Mouse (Mus musculus) embryonic facial prominence, embryonic 14.5 days (tissue): ENCODE results near the gene Cnot8. TPM values are rescaled to one million over a fixed set of nuclear protein-coding genes. Genes with fewer than 3 reads are reported as not detected.

Source experiments
- ATAC-seq: fragments of 200-750 bp; cut with Nextera tagmentation; 2 replicates; pipeline ENCODE4 v1.8.0; 2017; ENCODE audit warnings: low read depth, moderate number of reproducible peaks, moderate TSS enrichment
- DNase-seq: peaks from one replicate; pipeline ENCODE4 v3.0.0-alpha.2; 2015; ENCODE audit warnings: low spot score
- H3K27ac ChIP-seq: fragments of 300-500 bp; sonication (generic); replicated peaks from 2 replicates; pipeline ENCODE4 v1.5.1; 2014; ENCODE audit warnings: low read depth, mild to moderate bottlenecking, low read length, moderate library complexity
- H3K27me3 ChIP-seq: fragments of 300-500 bp; sonication (generic); replicated peaks from 2 replicates; pipeline ENCODE4 v1.6.1; 2014; ENCODE audit warnings: low read length; ENCODE audit not compliant: control insufficient read depth, insufficient read depth
- H3K36me3 ChIP-seq: fragments of 300-500 bp; sonication (generic); 2 replicates; pipeline ENCODE4 v1.6.1; 2014; ENCODE audit warnings: low read length, mixed read lengths; ENCODE audit not compliant: control insufficient read depth, insufficient read depth
- H3K4me1 ChIP-seq: fragments of 300-500 bp; sonication (generic); 2 replicates; pipeline ENCODE4 v1.6.1; 2014; ENCODE audit warnings: antibody characterized with exemption, low read length; ENCODE audit not compliant: control insufficient read depth, insufficient read depth
- H3K4me2 ChIP-seq: fragments of 300-500 bp; sonication (generic); 2 replicates; pipeline ENCODE4 v1.6.1; 2014; ENCODE audit warnings: low read depth, mild to moderate bottlenecking, low read length, moderate library complexity, mixed read lengths
- H3K4me3 ChIP-seq: fragments of 300-500 bp; sonication (generic); 2 replicates; pipeline ENCODE4 v1.5.1; 2014; ENCODE audit warnings: low read depth, mild to moderate bottlenecking, low read length
- H3K9ac ChIP-seq: fragments of 300-500 bp; sonication (generic); 2 replicates; pipeline ENCODE4 v1.6.1; 2014; ENCODE audit warnings: low read depth, mild to moderate bottlenecking, low read length, moderate library complexity, mixed read lengths
- H3K9me3 ChIP-seq: fragments of 300-500 bp; sonication (generic); 2 replicates; pipeline ENCODE4 v1.6.1; 2016; ENCODE audit warnings: low read length; ENCODE audit not compliant: control insufficient read depth
- WGBS: fragments of 180-500 bp; shearing (Covaris S2); extraction: QIAGEN DNeasy Blood & Tissue Kit; methylation state at CpG from one replicate; pipeline ENCODE4 v1.1.7; 2014; 5-methylcytosine and 5-hydroxymethylcytosine counted together
- polyA plus RNA-seq: library from polyadenylated mRNA; unstranded; fragments of >200 nt; fragmentation: Nextera tagmentation; extraction: Ambion mirVana; gene quantifications from 2 replicates; pipeline ENCODE4 v1.2.1, GENCODE M21; 2014

The Cnot8 gene
- polyA plus RNA-seq, 1 experiment from 2014 or later = 85.8 TPM

DNA sequence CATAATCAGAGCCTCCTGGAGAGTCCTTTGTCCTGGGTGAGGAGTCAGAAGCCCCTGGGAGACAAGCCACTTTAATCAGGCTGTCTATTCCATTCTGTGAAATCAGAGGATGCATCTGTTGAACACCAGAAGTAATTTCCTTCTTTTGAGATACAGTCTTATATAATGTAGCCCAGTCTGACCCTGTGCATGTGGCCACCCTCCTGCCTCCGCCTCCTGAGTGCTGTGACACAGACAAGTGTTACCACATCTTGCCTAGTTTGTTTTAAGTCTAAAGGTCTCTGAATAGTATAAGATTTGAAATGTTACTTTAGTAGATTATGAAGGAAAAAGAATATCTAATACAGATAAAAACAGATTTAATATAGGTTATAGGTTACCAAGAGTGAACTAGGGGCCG, 3.9 kb upstream of the Cnot8 start:
- 92% methylated on average over 2 of the region's 2 CpGs for WGBS
- ATAC-seq = no peak
- no peaks in the 10 kb centered on the region for H3K27me3 ChIP-seq
- H3K4me3 ChIP-seq = no peak overlapping the region
- H3K36me3 ChIP-seq = no peaks in the 10 kb centered on the region
- H3K4me1 ChIP-seq = peaks cover 5% of the 10 kb centered on the region
- H3K4me2 ChIP-seq = no peak overlapping the region
- H3K27ac ChIP-seq = no peak overlapping the region
- no peaks in the 10 kb centered on the region for H3K9me3 ChIP-seq
- no peak overlapping the region for H3K9ac ChIP-seq
- no peak for DNase-seq

DNA sequence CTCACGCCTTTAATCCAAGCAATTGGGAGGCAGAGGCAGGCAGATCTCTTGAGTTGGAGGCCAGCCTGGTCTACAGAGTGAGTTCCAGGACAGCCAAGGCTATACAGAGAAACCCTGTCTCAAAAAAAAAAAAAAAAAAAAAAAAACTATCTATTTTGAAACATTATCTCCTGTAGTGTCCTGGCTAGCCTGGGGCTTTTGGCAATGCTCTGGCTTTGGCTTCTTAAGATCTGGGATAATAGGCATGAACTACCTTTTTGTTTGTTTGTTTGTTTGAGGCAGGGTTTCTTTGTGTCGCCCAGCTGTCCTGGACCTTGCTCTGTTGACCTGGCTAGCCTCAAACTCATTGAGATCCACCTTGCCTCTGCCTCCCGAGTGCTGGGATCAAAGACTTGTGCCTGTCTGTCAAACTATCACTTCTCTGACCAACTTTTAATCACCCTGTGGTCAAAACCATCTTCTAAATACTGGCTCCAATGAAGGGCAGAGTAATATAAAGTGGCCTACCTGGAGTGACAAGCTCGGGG, 2.7 kb upstream of the Cnot8 start:
- Histone ChIP-seq H3K9ac (no peak overlapping the region), H3K4me3 (no peak overlapping the region), H3K36me3 (no peaks in the 10 kb centered on the region), H3K27ac (no peak overlapping the region), H3K4me2 (no peak overlapping the region), H3K9me3 (no peaks in the 10 kb centered on the region), H3K27me3 (no peaks in the 10 kb centered on the region), H3K4me1 (peaks cover 11% of the 10 kb centered on the region)
- no peak for DNase-seq
- ATAC-seq = no peak
- 78% methylated on average over 4 of the region's 4 CpGs for WGBS

DNA sequence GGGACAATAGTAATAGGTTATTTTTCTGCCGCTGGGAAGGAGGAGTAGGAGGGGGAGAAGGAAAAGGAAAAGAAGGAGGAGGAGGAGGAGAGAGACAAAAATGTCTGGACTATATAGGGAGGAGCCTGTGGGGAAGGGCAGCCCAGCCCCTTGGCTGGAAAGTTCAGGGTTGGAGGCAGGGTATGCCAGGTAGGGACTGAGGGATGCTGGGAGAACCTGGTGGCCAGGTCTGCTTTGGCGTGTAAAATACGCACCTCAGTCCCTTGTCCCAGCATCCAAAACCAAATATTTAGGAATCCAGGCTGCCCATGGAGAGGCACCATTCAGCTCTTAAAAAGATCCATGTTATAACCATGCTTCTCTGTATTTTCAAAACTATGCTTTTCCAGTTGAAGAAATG, 1.8 kb upstream of the Cnot8 start:
- no peak overlapping the region for H3K4me3 ChIP-seq
- no peak overlapping the region for H3K9ac ChIP-seq
- no peaks in the 10 kb centered on the region for H3K36me3 ChIP-seq
- H3K4me1 ChIP-seq = peaks cover 11% of the 10 kb centered on the region
- H3K27me3 ChIP-seq = no peaks in the 10 kb centered on the region
- ATAC-seq (no peak), DNase-seq (no peak)
- no peak overlapping the region for H3K4me2 ChIP-seq
- no peak overlapping the region for H3K27ac ChIP-seq
- 76% methylated on average over 3 of the region's 3 CpGs for WGBS
- no peaks in the 10 kb centered on the region for H3K9me3 ChIP-seq

DNA sequence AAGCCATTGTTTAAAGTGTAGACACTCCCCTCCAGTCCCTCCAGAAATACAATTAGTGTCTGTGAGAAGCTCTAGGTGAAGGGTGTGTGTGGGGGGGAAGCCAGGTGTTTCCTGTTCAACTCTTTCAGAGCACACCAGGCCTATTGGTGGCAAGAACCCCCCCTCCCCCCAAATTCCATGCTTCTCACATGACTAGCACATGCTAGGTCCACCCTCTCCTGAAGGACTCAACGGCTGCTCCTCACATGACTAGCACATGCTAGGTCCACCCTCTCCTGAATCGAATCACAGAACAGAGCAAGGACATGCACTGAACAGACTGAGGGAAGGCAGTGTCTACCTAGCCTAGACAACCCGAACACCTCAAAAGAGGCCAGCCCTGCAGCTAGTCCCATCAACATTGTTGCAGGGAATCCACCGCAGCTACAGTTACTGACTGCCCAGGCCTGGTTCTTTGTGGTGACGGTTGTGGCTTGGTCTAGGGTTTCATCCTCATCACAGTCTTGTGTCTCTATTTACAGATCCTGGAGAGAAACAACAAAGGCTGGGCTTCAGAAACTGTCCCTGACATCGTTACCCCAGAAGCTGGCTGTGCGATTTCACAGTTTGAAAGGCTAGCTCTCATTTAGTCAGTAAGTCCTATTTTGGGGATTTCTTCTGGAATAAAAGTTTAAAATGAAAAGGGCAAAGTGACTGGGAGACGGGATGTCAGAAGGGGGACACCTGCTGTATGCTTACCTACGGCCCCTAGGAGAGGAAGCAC, 1.2 kb upstream of the Cnot8 start:
- ATAC-seq (no peak), DNase-seq (no peak)
- Histone ChIP-seq H3K9me3 (no peaks in the 10 kb centered on the region), H3K4me3 (peak overlapping the region; percentile 69; the same call in 1 of the 2 replicates), H3K4me2 (peak overlapping the region; percentile 70), H3K36me3 (no peaks in the 10 kb centered on the region), H3K27ac (no peak overlapping the region), H3K9ac (peak overlapping the region; percentile 74), H3K27me3 (no peaks in the 10 kb centered on the region), H3K4me1 (peaks cover 11% of the 10 kb centered on the region)
- 88% methylated on average over 9 of the region's 9 CpGs for WGBS

DNA sequence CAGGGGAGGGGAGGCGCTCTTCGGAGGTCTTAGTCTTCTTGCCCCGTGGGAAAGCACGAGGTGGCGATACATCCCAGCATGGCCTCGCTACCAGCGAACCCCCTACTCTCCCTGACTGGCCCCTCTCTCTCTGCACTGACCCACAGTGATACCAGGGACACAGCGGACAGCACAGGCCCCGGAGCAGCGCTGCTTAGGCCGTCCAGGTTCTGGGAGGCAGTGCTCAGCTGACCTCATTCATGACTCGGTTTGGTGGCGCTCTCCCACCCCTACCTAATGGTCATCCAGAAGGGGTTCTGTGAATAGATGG, 654 bp upstream of the Cnot8 start:
- Histone ChIP-seq H3K4me2 (peak overlapping the region; percentile 70), H3K36me3 (no peaks in the 10 kb centered on the region), H3K27ac (peak overlapping the region; percentile 84), H3K9ac (peak overlapping the region; percentile 74), H3K27me3 (no peaks in the 10 kb centered on the region), H3K9me3 (no peaks in the 10 kb centered on the region), H3K4me3 (peak overlapping the region; percentile 69), H3K4me1 (peaks cover 11% of the 10 kb centered on the region)
- ATAC-seq = peak; percentile 19; the same call in 1 of the 2 replicates
- no peak for DNase-seq
- WGBS = 49% methylated on average over 13 of the region's 13 CpGs

DNA sequence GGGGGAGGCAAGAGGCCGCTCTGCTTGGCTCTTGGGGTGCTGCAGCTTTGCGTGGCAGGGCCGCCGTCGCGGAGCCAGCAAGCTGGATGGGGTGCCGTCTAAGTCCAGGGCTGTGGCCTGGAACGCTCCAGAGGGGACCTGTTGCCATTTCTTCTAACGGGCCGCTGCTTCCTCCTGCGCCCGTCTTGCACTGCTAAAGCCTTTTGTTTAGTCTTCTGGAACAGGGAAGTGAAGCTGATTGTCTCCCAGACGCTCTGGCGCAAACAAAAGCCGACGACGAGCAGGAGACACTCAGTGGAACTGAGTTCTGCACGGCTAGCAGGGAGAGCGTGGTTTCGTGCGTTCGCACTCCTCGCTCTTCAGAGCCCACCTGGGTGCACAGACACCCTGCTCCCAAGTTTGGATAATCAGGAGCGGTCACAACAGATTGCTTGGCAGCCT, 418 bp downstream of the Cnot8 start:
- peak overlapping the region; percentile 73 for H3K4me2 ChIP-seq
- no peaks in the 10 kb centered on the region for H3K27me3 ChIP-seq
- WGBS = 0% methylated on average over 17 of the region's 24 CpGs
- peak overlapping the region; percentile 82 for H3K27ac ChIP-seq
- DNase-seq = peak; percentile 51
- no peaks in the 10 kb centered on the region for H3K36me3 ChIP-seq
- no peaks in the 10 kb centered on the region for H3K9me3 ChIP-seq
- peak overlapping the region; percentile 82 for H3K9ac ChIP-seq
- peaks cover 11% of the 10 kb centered on the region for H3K4me1 ChIP-seq
- H3K4me3 ChIP-seq = peak overlapping the region; percentile 69
- peak; percentile 23 for ATAC-seq

DNA sequence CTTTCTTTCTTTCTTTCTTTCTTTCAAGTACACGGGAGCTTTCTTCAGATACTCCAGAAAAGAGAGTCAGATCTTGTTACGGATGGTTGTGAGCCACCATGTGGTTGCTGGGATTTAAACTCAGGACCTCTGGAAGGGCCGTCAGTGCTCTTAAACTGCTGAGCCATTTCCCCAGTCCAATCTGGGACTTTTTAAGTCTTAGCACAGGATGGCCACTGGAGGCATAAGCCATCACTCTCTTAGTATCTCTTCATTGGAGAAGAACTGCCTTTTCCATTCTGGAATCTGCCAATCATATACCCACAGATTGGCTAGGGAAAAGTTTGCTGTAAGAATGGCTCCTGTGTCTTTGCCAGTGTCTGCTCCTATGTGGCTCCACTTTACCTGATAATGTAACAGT, 3.1 kb downstream of the Cnot8 start:
- Histone ChIP-seq H3K27ac (no peak overlapping the region), H3K27me3 (no peaks in the 10 kb centered on the region), H3K36me3 (peaks cover 26% of the 10 kb centered on the region), H3K4me3 (no peak overlapping the region), H3K4me1 (peaks cover 11% of the 10 kb centered on the region), H3K9ac (no peak overlapping the region), H3K9me3 (no peaks in the 10 kb centered on the region), H3K4me2 (no peak overlapping the region)
- DNase-seq (no peak), ATAC-seq (no peak)
- WGBS = 41% methylated on average over 3 of the region's 3 CpGs

DNA sequence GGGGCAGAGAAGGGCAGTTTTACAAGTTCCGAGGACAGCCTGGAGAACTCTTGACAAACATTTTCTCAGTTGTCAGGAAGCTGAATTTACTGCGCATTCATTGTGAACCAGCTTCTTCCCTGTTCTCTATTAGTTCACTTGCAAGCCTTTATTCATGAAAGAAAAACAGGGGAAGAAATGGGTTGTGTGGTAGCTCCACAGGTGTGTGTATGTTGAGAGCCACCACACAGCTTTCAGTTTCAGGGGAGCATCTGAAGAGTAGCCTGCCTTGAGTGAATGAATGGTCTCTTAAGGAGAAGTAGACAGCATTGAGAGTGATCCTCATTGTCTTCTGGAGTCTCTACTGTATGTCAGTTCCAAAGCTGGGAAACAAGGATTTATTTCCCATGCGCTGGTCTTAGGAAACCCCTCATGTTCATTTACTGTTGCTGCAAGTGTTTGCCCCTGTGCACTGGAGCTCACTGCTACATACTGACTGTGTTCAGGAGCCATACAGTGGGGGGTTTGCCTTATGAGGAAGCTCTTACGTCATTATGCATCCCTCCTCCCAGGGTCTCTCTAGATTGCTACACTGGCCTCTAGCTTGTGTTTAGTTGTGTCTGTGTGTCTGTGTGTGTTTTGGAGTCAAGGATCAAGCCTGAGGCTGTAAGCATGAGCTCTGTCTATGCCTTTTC, 3.8 kb downstream of the Cnot8 start:
- Histone ChIP-seq H3K4me2 (no peak overlapping the region), H3K27ac (no peak overlapping the region), H3K4me3 (no peak overlapping the region), H3K36me3 (peaks cover 34% of the 10 kb centered on the region), H3K9ac (no peak overlapping the region), H3K9me3 (no peaks in the 10 kb centered on the region), H3K27me3 (no peaks in the 10 kb centered on the region), H3K4me1 (peaks cover 11% of the 10 kb centered on the region)
- WGBS = 85% methylated on average over 4 of the region's 4 CpGs
- ATAC-seq (no peak), DNase-seq (no peak)
